Comparison of ENCODE assay signal across 13 mouse cellular contexts in genomic region chr13:109388626-109389220, GRCm38 (mm10).
DNase-seq lines count a peak whose midpoint lies in the region; ATAC-seq lines count a peak whose summit lies in the region.
"Had no signal": no experiment of that assay in that cellular context is flagged by ENCODE, and none has a peak within 500 bp of the region (broad histone marks: within the 10 kb centered on the region; RNA-seq: fewer than 3 reads in every experiment).

No protein-coding gene starts in this region.

- no peaks in the 10 kb centered on the region for H3K27me3 ChIP-seq in midbrain, embryonic 11.5 days (ENCODE audit: control insufficient read depth, insufficient read depth, low read length)
- no peaks in the 10 kb centered on the region for H3K27me3 ChIP-seq in midbrain, embryonic 10.5 days (ENCODE audit: low read depth, poor library complexity, severe bottlenecking)
- H3K27me3 ChIP-seq in neural tube, embryonic 15.5 days (replicated peaks): no peaks in the 10 kb centered on the region
- H3K27me3 ChIP-seq in forebrain, embryonic 13.5 days: no peaks in the 10 kb centered on the region
- H3K27me3 ChIP-seq: liver, embryonic 13.5 days had no signal

- peak; percentile 44 for DNase-seq in midbrain, embryonic 11.5 days (ENCODE audit: low spot score, missing footprints)
- no peak for DNase-seq in midbrain, embryonic 10.5 days (ENCODE audit: low spot score)
- DNase-seq in cerebellum, adult 8-10 months: peak; percentile 39
- DNase-seq in large intestine, adult 2 months (ENCODE audit: low read depth, low spot score): peak; percentile 10
- DNase-seq in mesoderm, embryonic 11.5 days (ENCODE audit: low read depth, low spot score): peak; percentile 19
- DNase-seq in urinary bladder, postnatal 36 days (ENCODE audit: low spot score in 2 of 2): no peak
- DNase-seq: kidney, adult 18-20 months; liver, embryonic 13.5 days; lung, postnatal 4 days; thymus, postnatal 14 days had no signal

- no peaks in the 10 kb centered on the region for H3K4me1 ChIP-seq in midbrain, embryonic 11.5 days (ENCODE audit: control insufficient read depth, insufficient read depth, low read length)
- peaks cover 7% of the 10 kb centered on the region; the same call in 1 of the 2 replicates for H3K4me1 ChIP-seq in midbrain, embryonic 10.5 days
- H3K4me1 ChIP-seq in neural tube, embryonic 15.5 days: no peaks in the 10 kb centered on the region
- H3K4me1 ChIP-seq in forebrain, embryonic 13.5 days: no peaks in the 10 kb centered on the region
- H3K4me1 ChIP-seq: liver, embryonic 13.5 days had no signal

- H3K9me3 ChIP-seq in midbrain, embryonic 11.5 days (ENCODE audit: control insufficient read depth, low read length): no peaks in the 10 kb centered on the region
- H3K9me3 ChIP-seq in midbrain, embryonic 10.5 days (replicated peaks): no peaks in the 10 kb centered on the region
- H3K9me3 ChIP-seq in neural tube, embryonic 15.5 days (replicated peaks): no peaks in the 10 kb centered on the region
- no peaks in the 10 kb centered on the region for H3K9me3 ChIP-seq in forebrain, embryonic 13.5 days (replicated peaks)
- H3K9me3 ChIP-seq: liver, embryonic 13.5 days had no signal

- no peak for ATAC-seq in midbrain, embryonic 11.5 days (ENCODE audit: low FRiP score)
- ATAC-seq in neural tube, embryonic 15.5 days (ENCODE audit: low FRiP score): no peak
- no peak for ATAC-seq in forebrain, embryonic 13.5 days

- no peaks in the 10 kb centered on the region for H3K36me3 ChIP-seq in midbrain, embryonic 11.5 days (ENCODE audit: control insufficient read depth, insufficient read depth, low read length)
- no peaks in the 10 kb centered on the region for H3K36me3 ChIP-seq in midbrain, embryonic 10.5 days
- H3K36me3 ChIP-seq in neural tube, embryonic 15.5 days: no peaks in the 10 kb centered on the region
- H3K36me3 ChIP-seq in forebrain, embryonic 13.5 days (ENCODE audit: poor library complexity, severe bottlenecking): no peaks in the 10 kb centered on the region
- H3K36me3 ChIP-seq: liver, embryonic 13.5 days had no signal

- H3K9ac ChIP-seq in midbrain, embryonic 11.5 days (ENCODE audit: low read length): no peak overlapping the region
- H3K9ac ChIP-seq in neural tube, embryonic 15.5 days (replicated peaks): no peak overlapping the region
- no peak overlapping the region for H3K9ac ChIP-seq in forebrain, embryonic 13.5 days
- H3K9ac ChIP-seq: liver, embryonic 13.5 days had no signal

- H3K27ac ChIP-seq in midbrain, embryonic 11.5 days (ENCODE audit: low read depth, low read length): no peak overlapping the region
- no peak overlapping the region for H3K27ac ChIP-seq in midbrain, embryonic 10.5 days (replicated peaks)
- H3K27ac ChIP-seq in neural tube, embryonic 15.5 days (replicated peaks): no peak overlapping the region
- no peak overlapping the region for H3K27ac ChIP-seq in forebrain, embryonic 13.5 days
- H3K27ac ChIP-seq: left cerebral cortex, adult 2 months; liver, embryonic 13.5 days had no signal

- WGBS in midbrain, embryonic 11.5 days: 84% methylated on average over 8 of the region's 8 CpGs
- WGBS in midbrain, embryonic 10.5 days: 88% methylated on average over 8 of the region's 8 CpGs
- 44% methylated on average over 8 of the region's 8 CpGs for WGBS in large intestine, adult 2 months
- 76% methylated on average over 8 of the region's 8 CpGs for WGBS in neural tube, embryonic 15.5 days
- WGBS in forebrain, embryonic 13.5 days: 84% methylated on average over 8 of the region's 8 CpGs

- H3K4me2 ChIP-seq in midbrain, embryonic 11.5 days: no peak overlapping the region
- H3K4me2 ChIP-seq in neural tube, embryonic 15.5 days: no peak overlapping the region
- H3K4me2 ChIP-seq in forebrain, embryonic 13.5 days: no peak overlapping the region
- H3K4me2 ChIP-seq: liver, embryonic 13.5 days had no signal

- no peak overlapping the region for H3K4me3 ChIP-seq in midbrain, embryonic 11.5 days (ENCODE audit: low read depth, low read length)
- H3K4me3 ChIP-seq in midbrain, embryonic 10.5 days: no peak overlapping the region
- no peak overlapping the region for H3K4me3 ChIP-seq in neural tube, embryonic 15.5 days (replicated peaks)
- no peak overlapping the region for H3K4me3 ChIP-seq in forebrain, embryonic 13.5 days
- H3K4me3 ChIP-seq: left cerebral cortex, adult 2 months; liver, embryonic 13.5 days had no signal

Comparison
In these comparisons a context has a peak if more than half of its experiments do, and no peak if none do; other contexts are left out.
1. DNase-seq: peak in midbrain, embryonic 11.5 days (single experiment), cerebellum, adult 8-10 months (single experiment), large intestine, adult 2 months (single experiment) and mesoderm, embryonic 11.5 days (single experiment); none in midbrain, embryonic 10.5 days (single experiment) and urinary bladder, postnatal 36 days (0 of 2).